Mouse (Mus musculus) intestine, postnatal 0 days (tissue): ENCODE results near the gene Agps. TPM values are rescaled to one million over a fixed set of nuclear protein-coding genes. Genes with fewer than 3 reads are reported as not detected.

ENCODE experiments used
- ATAC-seq: fragments of 200-750 bp; cut with Nextera tagmentation; 2 replicates; pipeline ENCODE4 v1.8.0; 2017; ENCODE audit warnings: mild to moderate bottlenecking, moderate TSS enrichment, moderate library complexity
- H3K27ac ChIP-seq: fragments of 300-500 bp; sonication (generic); 2 replicates; pipeline ENCODE4 v1.5.1; 2014; ENCODE audit warnings: mild to moderate bottlenecking, low read depth, low read length, moderate library complexity
- H3K27me3 ChIP-seq: fragments of 300-500 bp; sonication (generic); replicated peaks from 2 replicates; pipeline ENCODE4 v1.6.1; 2014; ENCODE audit warnings: low read length, mixed read lengths; ENCODE audit not compliant: control insufficient read depth, insufficient read depth
- H3K36me3 ChIP-seq: fragments of 300-500 bp; sonication (generic); 2 replicates; pipeline ENCODE4 v1.6.1; 2014; ENCODE audit warnings: mild to moderate bottlenecking, moderate library complexity; ENCODE audit not compliant: control insufficient read depth, insufficient read depth
- H3K4me1 ChIP-seq: fragments of 300-500 bp; sonication (generic); replicated peaks from 2 replicates; pipeline ENCODE4 v1.6.1; 2014; ENCODE audit warnings: antibody characterized with exemption, low read length, mixed read lengths; ENCODE audit not compliant: control insufficient read depth, insufficient read depth
- H3K4me2 ChIP-seq: fragments of 300-500 bp; sonication (generic); replicated peaks from 2 replicates; pipeline ENCODE4 v1.6.1; 2014; ENCODE audit warnings: low read depth, mild to moderate bottlenecking, moderate library complexity
- H3K4me3 ChIP-seq: fragments of 300-500 bp; sonication (generic); 2 replicates; pipeline ENCODE4 v1.5.1; 2014; ENCODE audit warnings: low read depth, low read length
- H3K9ac ChIP-seq: fragments of 300-500 bp; sonication (generic); 2 replicates; pipeline ENCODE4 v1.6.1; 2014; ENCODE audit warnings: mild to moderate bottlenecking, low read depth, low read length
- H3K9me3 ChIP-seq: fragments of 300-500 bp; sonication (generic); 2 replicates; pipeline ENCODE4 v1.6.1; 2016; ENCODE audit warnings: mixed run types; ENCODE audit not compliant: control insufficient read depth
- CTCF ChIP-seq: sonication (generic); IDR thresholded peaks from 2 replicates; pipeline ENCODE4 v1.5.1; 2016; ENCODE audit warnings: low read depth, mild to moderate bottlenecking, control low read depth, antibody characterized with exemption, moderate library complexity
- WGBS: fragments of 180-500 bp; shearing (Covaris S2); extraction: QIAGEN DNeasy Blood & Tissue Kit; methylation state at CpG from one replicate; pipeline ENCODE4 v1.1.7; 2014; 5-methylcytosine and 5-hydroxymethylcytosine counted together
- polyA plus RNA-seq: library from polyadenylated mRNA; unstranded; fragments of >200 nt; fragmentation: Nextera tagmentation; extraction: Ambion mirVana; gene quantifications from 2 replicates; pipeline ENCODE4 v1.2.1, GENCODE M21; 2015

Gene Agps
- polyA plus RNA-seq, 1 experiment from 2014 or later: 6.5 TPM

- ATAC-seq: no peak
- H3K9ac ChIP-seq: no peak overlapping the region
- TF ChIP-seq CTCF: no peak
- no peaks in the 10 kb centered on the region for H3K9me3 ChIP-seq
- H3K36me3 ChIP-seq: no peaks in the 10 kb centered on the region
- H3K4me2 ChIP-seq: no peak overlapping the region
- H3K4me1 ChIP-seq: no peaks in the 10 kb centered on the region
- no peak overlapping the region for H3K27ac ChIP-seq
- no peak overlapping the region for H3K4me3 ChIP-seq
- no peaks in the 10 kb centered on the region for H3K27me3 ChIP-seq
- WGBS: 42% methylated on average over 6 of the region's 6 CpGs
Observed at GRCm38 (mm10) chr2:75824144-75824543, 7.8 kb upstream of the Agps start.

GRCm38 (mm10) chr2:75824846-75825245, 7.1 kb upstream of the Agps start:
- no peak for ATAC-seq
- no peak overlapping the region for H3K27ac ChIP-seq
- no peaks in the 10 kb centered on the region for H3K4me1 ChIP-seq
- H3K4me3 ChIP-seq: no peak overlapping the region
- H3K36me3 ChIP-seq: no peaks in the 10 kb centered on the region
- TF ChIP-seq CTCF: no peak
- H3K9ac ChIP-seq: no peak overlapping the region
- H3K9me3 ChIP-seq: no peaks in the 10 kb centered on the region
- H3K4me2 ChIP-seq: no peak overlapping the region
- H3K27me3 ChIP-seq: no peaks in the 10 kb centered on the region
- WGBS: 26% methylated on average over 3 of the region's 3 CpGs

GRCm38 (mm10) chr2:75825603-75826002, 6.4 kb upstream of the Agps start:
- WGBS: 44% methylated on average over 1 of the region's 1 CpGs
- H3K4me1 ChIP-seq: no peaks in the 10 kb centered on the region
- no peaks in the 10 kb centered on the region for H3K27me3 ChIP-seq
- H3K9ac ChIP-seq: no peak overlapping the region
- no peak for ATAC-seq
- H3K36me3 ChIP-seq: no peaks in the 10 kb centered on the region
- H3K27ac ChIP-seq: no peak overlapping the region
- no peaks in the 10 kb centered on the region for H3K9me3 ChIP-seq
- no peak overlapping the region for H3K4me2 ChIP-seq
- H3K4me3 ChIP-seq: no peak overlapping the region
- no peak for TF ChIP-seq CTCF

- H3K27ac ChIP-seq: no peak overlapping the region
- peaks cover 8% of the 10 kb centered on the region; the same call in 1 of the 2 replicates for H3K4me1 ChIP-seq
- no peaks in the 10 kb centered on the region for H3K9me3 ChIP-seq
Observed at GRCm38 (mm10) chr2:75828931-75829610, 2.9 kb upstream of the Agps start.

GRCm38 (mm10) chr2:75830233-75830632, 1.7 kb upstream of the Agps start:
- no peak for TF ChIP-seq CTCF
- H3K27me3 ChIP-seq: no peaks in the 10 kb centered on the region
- no peak for ATAC-seq
- no peak overlapping the region for H3K4me2 ChIP-seq
- no peaks in the 10 kb centered on the region for H3K9me3 ChIP-seq
- no peak overlapping the region for H3K27ac ChIP-seq
- no peak overlapping the region for H3K9ac ChIP-seq
- 55% methylated on average over 7 of the region's 7 CpGs for WGBS
- H3K36me3 ChIP-seq: no peaks in the 10 kb centered on the region
- H3K4me3 ChIP-seq: no peak overlapping the region
- H3K4me1 ChIP-seq: peaks cover 8% of the 10 kb centered on the region; the same call in 1 of the 2 replicates

More at GRCm38 (mm10) chr2:75828931-75829610, 2.9 kb upstream of the Agps start:
- Histone ChIP-seq H3K4me3 (no peak overlapping the region), H3K4me2 (no peak overlapping the region), H3K36me3 (no peaks in the 10 kb centered on the region), H3K27me3 (no peaks in the 10 kb centered on the region), H3K9ac (no peak overlapping the region)
- ATAC-seq: no peak
- TF ChIP-seq CTCF: no peak
- 72% methylated on average over 8 of the region's 8 CpGs for WGBS

GRCm38 (mm10) chr2:75832781-75833180, 804 bp downstream of the Agps start:
- no peaks in the 10 kb centered on the region for H3K9me3 ChIP-seq
- 2% methylated on average over 5 of the region's 5 CpGs for WGBS
- H3K27ac ChIP-seq: 0 out of 2 replicates have a peak overlapping the region, but pooled peaks have one; percentile 77
- no peak for TF ChIP-seq CTCF
- peak overlapping the region; percentile 84 for H3K4me2 ChIP-seq
- peak overlapping the region; percentile 84 for H3K9ac ChIP-seq
- H3K4me3 ChIP-seq: peak overlapping the region; percentile 82
- H3K27me3 ChIP-seq: no peaks in the 10 kb centered on the region
- no peak for ATAC-seq
- H3K4me1 ChIP-seq: peaks cover 8% of the 10 kb centered on the region; the same call in 1 of the 2 replicates
- H3K36me3 ChIP-seq: no peaks in the 10 kb centered on the region
